Mouse (Mus musculus) midbrain, embryonic 16.5 days (tissue): ENCODE results near the gene Fbf1. TPM values are rescaled to one million over a fixed set of nuclear protein-coding genes. Genes with fewer than 3 reads are reported as not detected.

Experiments used
- ATAC-seq: fragments of 200-750 bp; cut with Nextera tagmentation; 2 replicates; pipeline ENCODE4 v1.8.0; 2017; ENCODE audit warnings: moderate TSS enrichment
- H3K27ac ChIP-seq: fragments of 300-500 bp; sonication (generic); 2 replicates; pipeline ENCODE4 v1.5.1; 2014; ENCODE audit warnings: mild to moderate bottlenecking, low read length, mixed read lengths
- H3K27me3 ChIP-seq: fragments of 300-500 bp; sonication (generic); 2 replicates; pipeline ENCODE4 v1.6.1; 2014; ENCODE audit warnings: low read depth, low read length, mixed read lengths; ENCODE audit not compliant: control insufficient read depth, insufficient read depth
- H3K36me3 ChIP-seq: fragments of 300-500 bp; sonication (generic); 2 replicates; pipeline ENCODE4 v1.6.1; 2014; ENCODE audit warnings: mild to moderate bottlenecking, low read length, moderate library complexity, mixed read lengths; ENCODE audit not compliant: control insufficient read depth, insufficient read depth
- H3K4me1 ChIP-seq: fragments of 300-500 bp; sonication (generic); 2 replicates; pipeline ENCODE4 v1.6.1; 2014; ENCODE audit warnings: mild to moderate bottlenecking, low read length, mixed read lengths; ENCODE audit not compliant: control insufficient read depth, insufficient read depth
- H3K4me2 ChIP-seq: fragments of 300-500 bp; sonication (generic); 2 replicates; pipeline ENCODE4 v1.6.1; 2014; ENCODE audit warnings: mild to moderate bottlenecking, low read length, mixed read lengths
- H3K4me3 ChIP-seq: fragments of 300-500 bp; sonication (generic); 2 replicates; pipeline ENCODE4 v1.5.1; 2014; ENCODE audit warnings: low read depth, mild to moderate bottlenecking, low read length, moderate library complexity, mixed read lengths
- H3K9ac ChIP-seq: fragments of 300-500 bp; sonication (generic); 2 replicates; pipeline ENCODE4 v1.6.1; 2014; ENCODE audit warnings: low read depth, low read length, mixed read lengths
- H3K9me3 ChIP-seq: fragments of 300-500 bp; sonication (generic); replicated peaks from 2 replicates; pipeline ENCODE4 v1.6.1; 2014; ENCODE audit warnings: mild to moderate bottlenecking, low read length, mixed read lengths; ENCODE audit not compliant: control insufficient read depth, poor library complexity, severe bottlenecking
- WGBS: fragments of 180-500 bp; shearing (Covaris S2); extraction: QIAGEN DNeasy Blood & Tissue Kit; methylation state at CpG from one replicate; pipeline ENCODE4 v1.1.7; 2014; 5-methylcytosine and 5-hydroxymethylcytosine counted together
- polyA plus RNA-seq: library from polyadenylated mRNA; unstranded; fragments of >200 nt; fragmentation: Nextera tagmentation; extraction: Ambion mirVana; gene quantifications from 2 replicates; pipeline ENCODE4 v1.2.1, GENCODE M21; 2015

Gene Fbf1
- polyA plus RNA-seq, 1 experiment from 2014 or later = 69.4 TPM

DNA sequence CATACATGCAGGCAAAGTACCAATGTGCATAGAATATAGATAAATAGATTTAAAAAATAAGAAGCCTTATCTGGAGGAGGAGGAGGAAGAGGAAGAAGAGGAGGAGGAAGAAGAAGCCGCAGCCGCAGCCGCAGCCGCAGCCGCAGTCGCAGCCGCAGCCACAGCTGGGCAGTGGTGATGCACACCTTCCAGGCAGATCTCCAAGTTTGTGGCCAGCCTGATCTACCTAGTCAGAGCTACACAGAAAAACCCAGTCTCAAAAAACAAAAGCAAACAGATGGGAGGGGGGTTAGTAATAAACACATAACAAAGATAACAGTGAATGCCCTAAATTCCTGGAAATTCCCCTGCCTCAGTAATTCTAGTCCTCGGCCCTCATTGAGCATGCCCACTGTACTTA lies 26.7 kb upstream of the Fbf1 start:
- Histone ChIP-seq H3K27me3 (no peaks in the 10 kb centered on the region), H3K4me2 (no peak overlapping the region), H3K4me1 (peaks cover 33% of the 10 kb centered on the region), H3K4me3 (no peak overlapping the region), H3K9ac (no peak overlapping the region), H3K36me3 (peaks cover 19% of the 10 kb centered on the region), H3K27ac (no peak overlapping the region), H3K9me3 (no peaks in the 10 kb centered on the region)
- WGBS = 96% methylated on average over 8 of the region's 8 CpGs
- no peak for ATAC-seq

DNA sequence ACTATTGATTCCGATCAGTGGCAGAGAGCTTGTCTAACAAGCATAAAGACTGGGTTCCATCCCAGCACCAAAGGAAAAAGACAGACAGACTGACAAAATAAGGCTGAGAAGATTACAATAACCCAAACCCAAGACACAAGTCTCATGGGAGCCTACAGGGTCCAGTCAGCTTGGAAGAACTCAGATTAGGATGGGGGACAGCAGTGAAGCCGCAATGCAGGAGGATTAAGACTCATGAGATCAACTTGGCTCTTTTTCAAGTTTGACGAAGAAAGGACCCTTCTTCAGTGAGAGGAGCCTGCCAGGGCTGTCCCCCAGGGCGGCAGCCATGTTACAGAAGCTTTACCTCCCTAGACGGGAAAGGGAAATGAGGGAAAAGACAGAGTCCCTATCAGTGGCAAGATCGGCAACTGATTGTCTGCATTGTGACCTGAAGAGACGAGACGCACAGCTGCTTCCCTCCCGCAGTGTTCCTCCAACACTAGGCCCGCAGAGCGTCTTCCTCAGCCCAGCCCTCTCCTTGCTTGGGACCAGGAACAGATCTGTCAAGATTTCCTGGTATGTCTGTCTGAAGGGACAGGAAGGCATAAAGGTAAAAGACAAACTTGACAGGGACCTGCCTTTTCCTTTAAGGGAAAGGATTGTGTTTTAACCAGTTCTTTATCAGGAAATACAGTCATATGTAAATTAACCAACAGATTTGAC lies 19.4 kb upstream of the Fbf1 start:
- peaks cover 18% of the 10 kb centered on the region for H3K36me3 ChIP-seq
- WGBS = 21% methylated on average over 11 of the region's 11 CpGs

DNA sequence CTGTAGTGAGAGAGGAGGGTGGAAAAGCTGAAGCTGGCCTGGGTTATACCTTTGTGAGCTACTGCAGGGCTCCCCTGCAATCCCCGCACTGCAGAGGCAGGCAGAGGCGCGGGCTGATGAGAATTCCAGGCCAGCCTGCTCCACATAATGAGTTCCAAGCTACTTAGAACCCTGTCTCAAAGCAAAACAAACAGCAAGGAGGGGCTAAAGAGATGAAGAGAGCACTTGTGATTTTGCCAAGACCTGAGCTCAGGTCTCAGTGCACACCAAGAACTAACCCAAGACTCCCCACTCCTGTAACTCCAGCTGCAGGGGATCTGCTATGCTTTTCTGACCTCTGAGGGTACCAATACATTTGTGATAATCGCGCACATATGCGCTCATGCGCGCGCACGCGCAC lies 18.4 kb upstream of the Fbf1 start:
- no peak for ATAC-seq
- peaks cover 24% of the 10 kb centered on the region for H3K36me3 ChIP-seq
- no peaks in the 10 kb centered on the region for H3K9me3 ChIP-seq
- no peaks in the 10 kb centered on the region for H3K27me3 ChIP-seq
- no peak overlapping the region for H3K4me3 ChIP-seq
- H3K27ac ChIP-seq = peak overlapping the region; percentile 19; the same call in 1 of the 2 replicates
- WGBS = 85% methylated on average over 11 of the region's 11 CpGs
- H3K4me2 ChIP-seq = no peak overlapping the region
- H3K4me1 ChIP-seq = peaks cover 4% of the 10 kb centered on the region; the same call in 1 of the 2 replicates
- no peak overlapping the region for H3K9ac ChIP-seq

More for the DNA sequence above, 19.4 kb upstream of the Fbf1 start:
- no peaks in the 10 kb centered on the region for H3K27me3 ChIP-seq
- no peak for ATAC-seq
- H3K27ac ChIP-seq = peak overlapping the region; percentile 69
- H3K4me1 ChIP-seq = peaks cover 4% of the 10 kb centered on the region; the same call in 1 of the 2 replicates
- no peak overlapping the region for H3K9ac ChIP-seq
- H3K4me2 ChIP-seq = no peak overlapping the region
- H3K9me3 ChIP-seq = no peaks in the 10 kb centered on the region
- no peak overlapping the region for H3K4me3 ChIP-seq

DNA sequence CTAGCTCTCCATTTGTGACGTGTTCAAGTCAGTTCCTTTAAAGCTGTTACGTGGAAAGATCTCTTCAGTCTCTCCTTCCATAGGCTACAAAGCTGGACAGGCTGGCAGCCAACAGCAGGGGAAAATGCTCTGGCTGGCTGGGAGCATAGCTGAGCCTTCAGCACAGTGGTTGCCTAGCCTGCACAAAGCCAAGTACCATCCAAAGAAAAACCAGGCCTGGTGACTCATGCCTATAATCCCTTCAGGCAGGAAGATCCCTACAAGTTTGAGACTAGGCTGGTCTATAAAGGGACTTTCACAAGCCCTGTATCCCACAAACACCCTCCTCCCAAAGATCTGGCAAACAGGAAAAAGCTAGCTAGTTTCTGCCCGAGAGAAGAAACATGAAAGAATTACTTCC lies 17.9 kb upstream of the Fbf1 start:
- 0 out of 2 replicates have a peak, but pooled peaks have one; percentile 51 for ATAC-seq
- H3K36me3 ChIP-seq = peaks cover 21% of the 10 kb centered on the region
- 80% methylated on average over 3 of the region's 3 CpGs for WGBS
- H3K9me3 ChIP-seq = no peaks in the 10 kb centered on the region
- H3K4me1 ChIP-seq = peaks cover 4% of the 10 kb centered on the region; the same call in 1 of the 2 replicates
- no peak overlapping the region for H3K4me3 ChIP-seq
- H3K27ac ChIP-seq = no peak overlapping the region
- H3K9ac ChIP-seq = no peak overlapping the region
- no peak overlapping the region for H3K4me2 ChIP-seq
- no peaks in the 10 kb centered on the region for H3K27me3 ChIP-seq

DNA sequence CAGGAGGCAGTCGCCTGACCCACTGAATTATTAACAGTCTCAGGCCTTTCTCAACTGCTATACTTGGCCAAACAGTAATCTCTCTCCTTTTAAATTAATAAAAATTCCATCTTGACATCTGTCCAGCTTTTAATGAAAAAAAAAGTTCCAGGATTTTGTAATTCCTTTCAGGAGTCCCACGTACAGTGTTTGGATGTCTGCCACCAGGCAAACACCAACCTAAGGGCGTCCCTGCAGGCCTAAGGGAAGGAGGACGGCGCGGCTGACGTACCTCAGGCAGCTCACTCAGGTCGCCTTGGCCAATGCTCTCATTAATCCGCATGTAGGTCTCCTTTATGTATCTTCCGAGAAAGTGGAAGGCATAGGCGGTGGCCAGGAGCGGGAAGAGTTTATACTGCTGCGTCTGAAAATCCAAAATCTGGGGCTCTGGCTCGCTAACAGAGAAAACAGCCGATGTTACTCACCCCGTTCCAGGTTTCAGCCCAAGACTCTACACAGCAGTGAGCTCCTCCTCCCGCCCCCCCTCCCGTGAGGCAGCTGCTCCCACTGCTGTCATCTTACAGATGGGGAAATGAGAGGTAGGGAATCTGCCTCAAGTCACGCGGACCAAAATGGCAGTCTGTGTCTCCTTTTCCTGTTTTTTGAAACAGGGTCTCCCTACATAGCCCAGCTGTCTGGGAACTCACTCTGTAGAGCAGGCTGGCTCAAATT lies 10.6 kb upstream of the Fbf1 start:
- no peak for ATAC-seq
- Histone ChIP-seq H3K4me2 (no peak overlapping the region), H3K4me1 (no peaks in the 10 kb centered on the region), H3K36me3 (peaks cover 55% of the 10 kb centered on the region), H3K4me3 (no peak overlapping the region), H3K9ac (no peak overlapping the region), H3K27ac (no peak overlapping the region), H3K27me3 (no peaks in the 10 kb centered on the region), H3K9me3 (no peaks in the 10 kb centered on the region)
- 92% methylated on average over 20 of the region's 20 CpGs for WGBS

DNA sequence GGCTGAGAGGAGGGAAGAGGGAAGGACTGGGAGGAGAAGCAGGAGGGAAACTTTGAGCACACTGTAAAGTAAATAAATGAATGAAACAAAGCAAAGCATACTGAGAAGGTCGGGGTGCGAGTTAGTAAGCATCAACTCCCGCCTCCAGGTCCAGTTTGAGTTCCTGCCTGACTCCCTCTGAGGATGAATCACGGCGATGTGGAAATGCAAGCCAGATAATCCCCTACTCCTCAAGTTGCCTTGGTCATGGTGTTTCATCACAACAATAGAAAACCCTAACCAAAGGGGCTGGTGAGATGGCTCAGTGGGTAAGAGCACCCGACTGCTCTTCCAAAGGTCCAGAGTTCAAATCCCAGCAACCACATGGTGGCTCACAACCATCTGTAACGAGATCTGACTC lies 8.0 kb upstream of the Fbf1 start:
- WGBS = 82% methylated on average over 7 of the region's 7 CpGs
- Histone ChIP-seq H3K36me3 (peaks cover 59% of the 10 kb centered on the region), H3K4me1 (no peaks in the 10 kb centered on the region), H3K9ac (no peak overlapping the region), H3K4me2 (no peak overlapping the region), H3K27me3 (no peaks in the 10 kb centered on the region), H3K4me3 (no peak overlapping the region), H3K9me3 (no peaks in the 10 kb centered on the region), H3K27ac (no peak overlapping the region)
- ATAC-seq = no peak

DNA sequence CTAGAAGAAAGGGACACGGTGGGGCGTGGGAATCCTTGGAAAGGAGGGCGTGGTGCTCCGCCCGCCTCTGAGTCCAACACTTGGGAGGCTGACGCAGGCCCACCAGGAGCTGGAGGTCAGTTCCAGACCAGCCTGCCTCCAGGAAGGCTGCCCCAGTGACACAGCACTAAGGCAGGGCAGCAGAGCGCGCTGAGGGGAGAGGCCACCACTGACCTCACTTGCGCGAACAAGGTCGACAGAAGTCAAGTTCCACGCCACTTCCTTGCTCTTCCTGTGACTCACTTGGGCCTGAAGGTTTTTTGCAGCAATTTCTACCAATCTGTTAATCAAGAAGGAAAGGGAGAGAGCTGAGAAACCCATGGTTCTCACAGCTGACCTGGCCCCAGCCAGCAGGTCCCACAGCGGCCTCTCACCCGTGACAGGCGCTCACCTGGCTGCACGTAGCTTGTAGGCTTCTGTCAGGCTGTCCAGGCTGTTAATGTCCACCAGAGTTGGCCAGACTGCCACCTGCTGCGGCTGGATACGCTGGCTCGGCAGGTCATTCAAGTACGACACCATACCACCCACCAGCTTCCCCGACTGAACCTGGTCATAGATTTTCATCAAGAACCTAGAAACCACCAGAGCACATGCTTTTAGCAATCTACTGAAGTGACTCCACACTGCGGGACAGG lies 6.9 kb upstream of the Fbf1 start:
- no peaks in the 10 kb centered on the region for H3K9me3 ChIP-seq
- WGBS = 93% methylated on average over 22 of the region's 22 CpGs

DNA sequence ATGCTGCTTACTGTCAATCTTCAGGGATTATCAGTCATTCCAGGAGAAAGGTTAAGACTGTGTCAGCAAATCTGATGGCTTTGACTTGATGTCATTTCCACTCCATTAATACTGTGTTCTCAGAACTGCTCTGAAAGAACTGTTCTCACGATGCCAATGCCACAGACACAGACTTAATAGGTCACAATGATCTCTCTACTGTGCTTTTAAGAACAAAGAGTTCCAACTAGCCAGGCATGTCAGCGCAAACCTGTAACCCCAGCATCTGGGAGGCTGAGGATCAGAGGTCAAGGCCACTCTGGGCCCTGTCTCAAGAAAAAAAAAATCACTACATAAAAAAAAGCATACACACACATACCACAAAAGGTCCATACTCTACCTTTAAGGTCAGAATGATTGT lies 4.0 kb upstream of the Fbf1 start:
- peaks cover 32% of the 10 kb centered on the region for H3K36me3 ChIP-seq

More for the DNA sequence above, 6.9 kb upstream of the Fbf1 start:
- H3K9ac ChIP-seq = no peak overlapping the region
- ATAC-seq = no peak
- H3K4me1 ChIP-seq = no peaks in the 10 kb centered on the region
- no peak overlapping the region for H3K4me2 ChIP-seq
- no peak overlapping the region for H3K27ac ChIP-seq
- no peak overlapping the region for H3K4me3 ChIP-seq
- H3K27me3 ChIP-seq = no peaks in the 10 kb centered on the region
- peaks cover 50% of the 10 kb centered on the region for H3K36me3 ChIP-seq

More for the DNA sequence above, 4.0 kb upstream of the Fbf1 start:
- Histone ChIP-seq H3K4me2 (no peak overlapping the region), H3K4me3 (no peak overlapping the region), H3K9ac (no peak overlapping the region), H3K27ac (no peak overlapping the region), H3K4me1 (peaks cover 4% of the 10 kb centered on the region), H3K9me3 (no peaks in the 10 kb centered on the region), H3K27me3 (no peaks in the 10 kb centered on the region)
- 79% methylated on average over 2 of the region's 2 CpGs for WGBS
- no peak for ATAC-seq
